Mouse (Mus musculus) testis, postnatal 10 days (tissue): Measurements from ENCODE around the gene Gm44965.

ENCODE experiments used
- DNase-seq: peaks from one replicate; pipeline ENCODE4 v3.0.0; 2021; ENCODE audit warnings: low spot score

Gm44965 gene

GRCm38 (mm10) chr6:48593158-48594042 lies at the start of gene Gm44965, which contains the start of gene Repin1:
Gm44965 (plus strand) TSS chr6:48593941.
Repin1 (plus strand) TSS chr6:48593883.
- DNase-seq, result peak; percentile 97

GRCm38 (mm10) chr6:48545251-48545650 lies 48.5 kb upstream of the Gm44965 start:
- no peak for DNase-seq

GRCm38 (mm10) chr6:48546271-48546670 lies 47.5 kb upstream of the Gm44965 start:
- peak; percentile 67 for DNase-seq

- DNase-seq, result peak; percentile 33
These were observed 46.9 kb upstream of the Gm44965 start for GRCm38 (mm10) chr6:48546858-48547257.

- DNase-seq, result no peak
These were observed 45.4 kb upstream of the Gm44965 start for GRCm38 (mm10) chr6:48548314-48548713.

- DNase-seq, result peak; percentile 59
These were observed 40.8 kb upstream of the Gm44965 start for GRCm38 (mm10) chr6:48552918-48553317.

GRCm38 (mm10) chr6:48553819-48554218 lies 39.9 kb upstream of the Gm44965 start:
- peak; percentile 28 for DNase-seq

- DNase-seq, result peak; percentile 99
These were observed 39.2 kb upstream of the Gm44965 start, which contains the start of gene Lrrc61 for GRCm38 (mm10) chr6:48554280-48555103. Lrrc61 (plus strand) TSS chr6:48554796.

GRCm38 (mm10) chr6:48555104-48555890 lies 38.4 kb upstream of the Gm44965 start:
- peak; percentile 46 for DNase-seq

GRCm38 (mm10) chr6:48555956-48556355 lies 37.8 kb upstream of the Gm44965 start:
- DNase-seq, result no peak

- no peak for DNase-seq
These were observed 27.9 kb upstream of the Gm44965 start for GRCm38 (mm10) chr6:48565693-48566310.

- DNase-seq, result peak; percentile 69
These were observed 27.4 kb upstream of the Gm44965 start for GRCm38 (mm10) chr6:48566312-48566711.

- DNase-seq, result peak; percentile 77
These were observed 25.4 kb upstream of the Gm44965 start for GRCm38 (mm10) chr6:48568036-48568984.

GRCm38 (mm10) chr6:48569065-48569807 lies 24.5 kb upstream of the Gm44965 start:
- no peak for DNase-seq

- DNase-seq, result no peak
These were observed 21.7 kb upstream of the Gm44965 start for GRCm38 (mm10) chr6:48572014-48572413.

- DNase-seq, result peak; percentile 60
These were observed 21.1 kb upstream of the Gm44965 start, which contains the start of gene Rarres2 for GRCm38 (mm10) chr6:48572572-48573061. Rarres2 (minus strand) TSS chr6:48572789.

- no peak for DNase-seq
These were observed 20.5 kb upstream of the Gm44965 start for GRCm38 (mm10) chr6:48573280-48573679.

- DNase-seq, result no peak
These were observed 19.8 kb upstream of the Gm44965 start for GRCm38 (mm10) chr6:48573981-48574380.

GRCm38 (mm10) chr6:48578736-48579135 lies 15.0 kb upstream of the Gm44965 start:
- DNase-seq, result no peak
